Mouse (Mus musculus) urinary bladder, postnatal 14 days (tissue): Measurements from ENCODE around the gene Arid3a.

Source experiments
- DNase-seq: peaks from one replicate; pipeline ENCODE4 v3.0.0; 2021; ENCODE audit warnings: low spot score

The Arid3a gene

DNA sequence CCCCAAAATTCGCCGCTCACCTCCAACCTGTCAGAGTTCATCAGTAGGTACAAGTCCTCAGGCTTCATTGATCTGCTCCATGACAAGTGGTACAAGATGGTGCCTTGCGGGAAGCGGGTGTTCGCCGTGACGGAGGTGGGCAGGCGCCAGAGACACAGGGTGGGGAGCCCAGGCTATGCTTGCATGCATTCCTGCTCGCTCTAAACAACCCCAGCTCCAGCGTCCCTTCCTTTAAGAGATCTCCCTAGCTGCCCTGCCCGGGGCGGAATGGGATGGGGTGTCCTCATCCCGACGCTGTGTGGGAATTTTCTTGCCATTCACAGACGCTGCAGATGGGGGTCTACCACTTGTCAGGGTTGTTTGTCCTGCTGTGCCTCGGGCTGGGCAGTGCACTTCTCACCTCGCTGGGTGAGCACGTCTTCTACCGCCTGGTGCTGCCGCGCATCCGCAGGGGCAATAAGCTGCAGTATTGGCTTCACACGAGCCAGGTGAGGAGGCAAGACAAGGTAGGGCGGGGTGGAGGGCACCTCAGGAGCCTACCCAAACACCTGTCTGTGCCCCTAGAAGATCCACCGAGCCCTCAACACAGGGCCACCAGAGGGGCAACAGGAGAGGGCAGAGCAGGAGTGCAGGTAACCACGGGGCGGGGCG is 49.4 kb downstream of the Arid3a start:
- DNase-seq, result no peak

DNA sequence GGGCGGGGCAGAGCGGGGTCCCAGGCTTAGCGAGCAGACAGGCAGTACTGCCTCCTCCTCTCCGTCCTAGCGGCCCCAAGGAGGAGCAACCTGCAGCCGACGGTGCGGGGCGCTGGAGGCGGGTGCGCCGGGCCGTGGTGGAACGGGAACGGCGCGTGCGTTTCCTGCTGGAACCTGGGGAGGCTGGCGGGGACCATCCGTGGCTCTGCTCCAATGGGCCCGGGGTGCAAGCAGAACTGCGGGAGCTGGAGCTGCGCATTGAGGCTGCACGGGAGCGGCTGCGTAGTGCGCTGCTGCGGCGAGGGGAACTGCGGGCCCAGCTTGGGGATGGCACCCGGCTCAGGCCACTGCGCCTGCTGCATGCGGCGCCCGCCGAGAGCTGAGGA is 49.9 kb downstream of the Arid3a start:
- no peak for DNase-seq

DNA sequence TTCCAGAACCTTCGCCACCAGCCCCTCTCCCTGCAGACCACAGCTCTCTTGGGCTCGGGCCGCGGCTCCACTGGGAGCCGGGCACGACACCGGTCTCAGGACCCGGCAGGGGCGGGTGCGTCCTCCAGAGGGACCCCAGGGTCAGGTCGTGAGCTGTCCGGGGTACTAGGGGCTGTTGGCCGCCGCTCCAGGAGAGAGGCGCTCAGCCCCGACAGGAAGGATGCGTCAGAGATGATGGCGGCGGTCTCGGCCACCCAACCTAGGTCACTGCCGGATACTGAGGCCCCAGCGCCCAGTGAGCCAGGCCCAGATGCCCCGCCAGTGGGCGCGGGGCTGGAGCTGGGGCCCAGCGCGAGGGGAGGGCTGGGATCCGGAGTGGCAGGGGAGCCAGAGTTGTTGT is 50.5 kb downstream of the Arid3a start:
- DNase-seq, result no peak

DNA sequence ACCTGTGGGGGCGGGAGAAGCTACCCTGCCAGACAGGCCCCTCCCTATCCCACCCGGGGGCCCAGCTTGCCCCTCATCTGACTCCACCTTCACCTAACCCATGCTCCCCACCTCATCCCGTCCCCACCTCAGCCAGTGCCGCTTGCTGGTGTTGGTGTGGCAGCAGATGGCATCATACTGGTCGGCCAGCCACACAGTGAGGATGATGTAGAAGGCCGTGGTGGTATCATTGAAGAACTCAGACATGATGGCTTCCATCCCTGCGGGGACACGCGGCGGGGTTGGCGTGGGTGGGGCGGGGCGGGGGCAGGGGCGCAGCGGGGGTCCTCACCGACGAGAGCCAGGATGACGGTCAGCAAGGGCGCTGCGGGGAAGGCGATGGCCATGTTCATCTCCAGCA is 51.2 kb downstream of the Arid3a start:
- no peak for DNase-seq

DNA sequence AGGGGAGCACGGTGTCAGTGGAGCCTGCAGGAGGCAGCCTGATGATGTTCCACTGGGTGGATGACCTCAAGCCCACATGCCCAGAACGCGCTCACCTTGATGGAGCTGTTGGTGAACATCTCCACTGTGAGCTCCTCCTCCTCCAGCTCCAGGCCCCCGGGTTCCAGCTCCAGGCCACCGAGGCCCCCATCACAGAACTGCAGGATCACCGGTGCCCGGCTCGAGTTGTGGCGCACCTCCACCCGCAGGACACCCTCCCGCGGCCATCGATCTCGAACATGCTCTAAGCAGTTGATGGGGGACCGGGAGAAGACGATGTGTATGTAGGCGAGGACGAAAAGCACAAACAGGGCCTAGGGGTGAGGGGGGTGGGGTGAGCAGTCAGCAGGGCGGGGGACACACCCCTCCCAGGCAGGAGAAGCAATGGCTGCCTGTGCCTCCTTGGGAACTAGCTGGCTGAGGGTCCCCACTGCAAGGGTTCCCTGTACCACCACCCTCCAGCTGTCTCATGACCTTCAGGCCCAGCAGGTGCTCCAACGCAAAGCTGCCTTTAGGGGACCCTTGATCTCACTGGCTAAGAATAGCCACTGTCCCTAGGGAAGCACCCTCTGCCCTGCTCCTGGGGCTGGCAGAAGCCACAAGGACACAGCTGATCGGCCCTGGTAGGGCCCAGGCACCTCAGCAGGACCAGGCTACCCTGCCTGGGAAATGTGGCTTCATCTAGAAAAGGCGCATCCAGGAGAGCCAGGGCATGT is 52.7 kb downstream of the Arid3a start:
- DNase-seq, result no peak

DNA sequence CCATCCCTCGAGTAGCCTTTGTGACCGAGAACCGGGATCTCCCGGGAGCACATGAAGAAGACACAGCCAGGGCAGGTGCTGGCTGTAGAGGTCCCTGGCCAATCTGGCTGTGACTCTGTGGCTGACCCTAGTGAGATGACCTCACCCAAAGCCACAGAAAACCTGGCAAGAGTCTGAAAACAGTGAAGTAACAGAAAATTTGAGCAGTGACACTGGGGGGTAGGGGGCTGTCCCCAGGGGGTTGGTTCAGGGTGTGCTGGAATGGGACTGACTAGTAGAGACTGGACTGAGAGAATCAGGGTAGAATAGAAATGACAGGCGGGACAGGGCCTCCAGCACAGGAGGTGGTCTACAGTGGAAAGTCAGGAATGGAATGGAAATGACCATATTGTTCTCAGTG is 56.4 kb downstream of the Arid3a start:
- no peak for DNase-seq

DNA sequence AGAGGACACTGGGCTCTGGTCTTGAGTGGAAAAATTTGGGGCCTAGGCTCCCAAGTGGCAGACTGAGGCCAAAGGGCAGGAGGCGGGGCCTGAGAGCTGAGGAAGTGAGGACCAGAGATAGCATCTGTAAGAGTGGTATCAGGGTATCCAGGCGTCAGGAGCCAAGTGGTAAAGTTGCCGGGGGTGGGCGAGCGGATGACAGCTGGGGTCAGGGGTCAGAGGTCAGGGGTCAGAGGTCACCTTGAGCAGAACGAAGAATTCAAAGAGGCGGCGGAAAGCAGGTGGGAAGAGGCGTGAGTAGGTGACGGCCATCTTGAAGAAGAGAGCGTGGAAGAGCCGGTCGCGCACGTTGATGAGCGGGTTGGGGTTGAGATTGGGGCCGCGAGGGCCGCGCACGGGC is 56.8 kb downstream of the Arid3a start:
- DNase-seq, result peak; percentile 52

DNA sequence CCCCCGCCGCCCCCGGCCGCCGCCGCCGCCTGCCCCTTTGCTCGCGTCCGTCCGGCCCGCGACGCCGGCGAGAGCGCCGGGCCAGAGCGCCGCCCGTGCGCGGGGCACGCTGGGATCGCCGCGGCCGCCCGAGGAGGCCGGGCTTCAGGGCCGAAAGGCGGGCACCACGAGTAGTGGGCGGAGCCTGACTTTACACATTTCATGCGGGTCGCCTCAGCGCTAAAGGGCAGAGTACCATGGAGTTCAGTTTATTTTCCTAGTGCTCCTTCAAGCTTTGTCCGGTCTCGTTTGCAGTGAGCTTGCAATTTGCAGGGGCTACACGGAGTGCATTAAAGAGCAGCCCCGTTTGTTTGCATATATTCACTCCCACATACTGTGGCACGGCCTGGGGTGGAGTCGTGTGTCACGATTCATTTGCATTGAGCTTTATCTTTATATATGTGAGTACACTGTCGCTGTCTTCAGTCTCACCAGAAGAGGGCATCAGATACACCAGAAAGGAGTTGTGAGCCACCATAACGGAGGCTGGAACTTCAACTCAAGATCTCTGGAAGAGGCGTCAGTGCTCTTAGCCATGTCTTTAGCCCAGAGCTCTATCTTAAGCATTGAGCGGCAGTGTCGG is 57.5 kb downstream of the Arid3a start, which contains the start of gene Tmem259:
Gene Tmem259, minus strand, starts transcription at position 136 of the 622 bp plus-strand sequence.
- DNase-seq, result peak; percentile 87

DNA sequence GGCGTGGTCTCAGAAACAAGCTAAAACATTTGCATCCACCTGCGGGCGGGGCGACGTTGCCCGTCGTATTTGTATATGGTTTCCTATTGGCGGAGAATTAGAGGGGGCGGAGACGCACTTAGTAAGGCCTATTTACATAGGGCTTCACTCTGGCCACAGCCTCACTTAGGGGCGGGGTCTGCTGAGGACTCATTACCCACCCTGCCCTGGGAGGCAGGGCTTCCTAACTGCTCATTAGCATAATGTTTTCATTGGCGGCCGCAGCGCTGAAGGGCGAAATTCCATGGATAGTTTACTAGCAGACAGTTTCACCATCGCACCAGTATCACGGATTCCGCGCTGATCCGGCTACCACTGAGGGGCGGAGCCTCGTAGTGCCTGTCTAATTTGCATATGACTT is 58.0 kb downstream of the Arid3a start:
- peak; percentile 96 for DNase-seq

DNA sequence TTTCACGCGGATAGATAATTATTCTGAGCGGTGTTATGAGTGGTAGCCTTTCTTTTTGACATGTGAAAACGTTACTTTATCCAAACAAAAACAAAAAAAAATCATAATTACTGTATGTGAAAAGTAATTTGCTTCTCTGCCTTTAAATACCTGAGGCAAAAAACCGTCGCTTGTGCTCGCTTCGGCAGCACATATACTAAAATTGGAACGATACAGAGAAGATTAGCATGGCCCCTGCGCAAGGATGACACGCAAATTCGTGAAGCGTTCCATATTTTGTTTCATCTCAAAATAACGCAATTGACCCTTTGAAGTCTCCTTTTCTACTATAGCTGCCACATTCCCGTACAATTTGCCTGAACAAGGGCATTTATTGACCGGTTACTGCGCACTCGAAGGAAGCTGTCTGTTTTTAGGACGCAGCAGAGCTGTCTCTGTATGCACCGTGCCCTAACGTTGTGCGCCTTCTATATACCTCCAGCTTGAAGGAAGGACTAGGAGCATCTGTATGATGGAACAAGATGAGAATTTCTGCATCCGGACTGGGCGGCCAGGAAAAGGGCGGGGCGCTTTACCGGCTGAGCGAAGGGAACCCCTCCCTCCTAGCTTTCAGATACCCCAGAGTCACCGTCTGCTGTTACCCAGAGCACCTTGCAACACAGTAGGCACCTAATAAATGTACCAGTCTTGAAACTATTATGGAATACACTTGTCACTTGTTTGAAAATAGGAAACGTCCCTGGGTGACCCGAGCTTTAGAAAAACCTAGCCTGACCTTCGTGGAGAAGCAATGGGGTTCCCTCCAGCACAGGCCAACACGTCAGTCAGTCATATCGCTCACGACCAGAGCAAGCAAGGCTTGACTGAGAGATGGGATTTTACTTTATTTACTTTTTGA is 58.7 kb downstream of the Arid3a start:
- peak; percentile 65 for DNase-seq

DNA sequence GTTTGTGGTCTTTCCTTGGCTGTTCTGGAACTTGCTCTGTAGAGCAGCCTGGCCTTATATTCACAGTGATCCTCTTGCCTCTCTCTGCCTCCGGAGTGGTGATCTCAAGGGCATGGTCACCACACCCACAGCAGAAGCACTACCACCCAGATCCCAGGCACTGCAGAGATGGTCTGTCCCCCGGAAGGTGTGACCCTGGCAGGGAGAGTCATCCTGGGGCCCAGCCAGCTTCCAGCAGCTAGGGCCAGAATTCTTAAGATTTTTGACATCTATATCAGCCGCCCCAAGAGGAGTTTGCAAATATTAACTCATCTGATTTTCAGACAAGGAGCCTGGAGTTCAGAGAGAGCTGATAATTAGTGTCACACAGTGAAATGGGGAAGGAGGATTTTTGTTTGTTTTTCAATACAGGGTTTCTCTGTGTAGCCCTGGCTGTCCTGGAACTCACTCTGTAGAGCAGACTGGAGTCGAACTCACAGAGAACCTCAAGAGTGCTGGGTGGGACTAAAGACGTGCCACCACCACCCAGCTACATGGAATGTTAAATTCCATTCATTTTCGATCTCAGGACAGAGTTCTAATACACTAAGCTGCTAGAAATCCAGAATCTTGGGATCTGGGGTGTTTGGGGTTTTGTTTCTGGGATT is 59.5 kb downstream of the Arid3a start:
- peak; percentile 55 for DNase-seq

DNA sequence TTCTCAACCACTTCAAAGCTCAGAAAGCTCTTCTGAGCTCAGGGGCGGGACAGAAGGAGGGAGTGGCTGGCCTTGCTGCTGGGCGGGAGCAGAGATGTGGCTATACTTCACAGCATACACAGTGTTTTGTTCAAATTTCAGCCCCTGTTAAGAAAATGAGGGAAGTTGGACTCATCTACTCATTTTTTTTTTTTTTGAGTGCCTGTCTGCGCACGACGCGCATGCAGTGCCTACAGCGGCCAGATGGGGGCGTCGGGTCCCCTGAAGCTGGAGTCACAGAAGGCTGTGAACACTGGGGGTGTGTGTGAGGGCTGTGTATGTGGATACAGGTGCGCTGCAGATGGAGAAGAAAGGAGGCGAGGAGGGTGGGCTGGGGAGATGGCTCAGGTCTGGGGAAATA is 60.1 kb downstream of the Arid3a start:
- DNase-seq, result peak; percentile 89

DNA sequence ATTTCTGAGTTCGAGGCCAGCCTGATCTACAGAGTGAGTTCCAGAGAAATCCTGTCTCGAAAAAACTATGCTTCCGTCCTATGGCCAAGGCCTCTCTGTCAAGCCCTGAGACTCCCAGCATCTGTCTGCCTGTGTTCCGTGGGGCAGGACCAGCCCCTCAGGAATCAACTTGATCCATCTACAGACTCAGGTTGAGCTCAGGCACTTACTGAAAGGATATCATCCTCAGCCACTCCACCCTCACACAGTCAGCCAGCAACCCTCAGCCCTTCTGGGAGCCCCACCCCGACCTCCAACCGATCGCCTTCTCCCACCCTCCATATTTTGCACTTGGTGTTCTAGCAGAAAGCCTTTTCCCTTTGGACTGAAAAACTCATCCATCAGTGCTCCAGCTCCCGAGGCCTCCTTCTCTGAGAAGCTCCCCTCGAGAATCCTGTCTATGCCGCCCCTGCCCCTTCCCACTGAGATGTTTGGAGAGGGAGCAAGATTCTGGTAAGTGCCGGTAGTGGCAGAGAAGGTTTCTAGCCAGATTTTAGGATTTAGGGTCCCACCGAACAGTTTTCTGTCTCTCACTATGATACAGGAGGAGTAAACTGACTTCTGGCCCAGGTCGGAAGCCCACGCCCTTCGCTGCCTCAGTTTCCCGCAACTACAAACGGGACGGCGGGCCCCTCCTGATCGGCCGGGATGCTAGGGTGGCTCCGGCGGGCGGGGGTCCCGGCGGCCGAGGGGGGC is 61.1 kb downstream of the Arid3a start:
- no peak for DNase-seq

DNA sequence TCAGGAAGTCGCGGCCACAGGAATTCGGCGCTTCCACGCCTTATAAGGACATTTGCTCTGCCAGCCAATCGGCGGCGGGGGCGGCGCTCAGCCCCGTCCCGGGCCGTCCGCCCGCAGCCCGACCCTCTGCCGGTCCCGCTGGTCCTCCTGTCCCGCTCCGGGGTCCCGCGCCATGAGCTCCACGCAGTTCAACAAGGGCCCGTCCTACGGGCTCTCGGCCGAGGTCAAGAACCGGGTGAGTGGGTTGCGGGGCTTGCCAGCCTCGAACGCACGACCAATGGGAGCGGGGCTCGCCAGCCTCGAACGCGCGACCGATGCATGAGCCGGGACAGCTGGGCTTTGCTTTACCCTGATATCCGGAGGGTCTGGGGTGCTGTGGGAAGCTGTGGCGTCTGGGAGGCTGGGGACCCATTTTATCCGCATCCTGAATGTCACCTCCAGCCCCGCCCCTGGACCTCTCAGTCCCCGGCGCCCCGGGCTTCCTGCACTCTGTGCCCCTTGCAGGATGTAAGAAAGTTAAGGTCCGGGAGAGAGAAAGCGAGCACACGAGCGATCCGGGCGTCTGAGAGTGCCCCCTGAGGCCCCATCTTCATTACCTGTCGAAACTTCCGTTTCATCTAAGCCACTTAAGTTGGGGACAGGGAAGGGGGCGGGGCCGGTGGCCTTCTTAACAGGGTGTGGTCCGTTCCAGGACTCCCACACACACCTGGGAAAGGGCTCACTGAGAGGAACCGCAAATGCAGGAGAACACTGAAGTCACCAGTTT is 61.8 kb downstream of the Arid3a start, which contains the start of gene Cnn2:
Gene Cnn2, plus strand, starts transcription at position 79 of the 766 bp plus-strand sequence.
- peak; percentile 68 for DNase-seq

DNA sequence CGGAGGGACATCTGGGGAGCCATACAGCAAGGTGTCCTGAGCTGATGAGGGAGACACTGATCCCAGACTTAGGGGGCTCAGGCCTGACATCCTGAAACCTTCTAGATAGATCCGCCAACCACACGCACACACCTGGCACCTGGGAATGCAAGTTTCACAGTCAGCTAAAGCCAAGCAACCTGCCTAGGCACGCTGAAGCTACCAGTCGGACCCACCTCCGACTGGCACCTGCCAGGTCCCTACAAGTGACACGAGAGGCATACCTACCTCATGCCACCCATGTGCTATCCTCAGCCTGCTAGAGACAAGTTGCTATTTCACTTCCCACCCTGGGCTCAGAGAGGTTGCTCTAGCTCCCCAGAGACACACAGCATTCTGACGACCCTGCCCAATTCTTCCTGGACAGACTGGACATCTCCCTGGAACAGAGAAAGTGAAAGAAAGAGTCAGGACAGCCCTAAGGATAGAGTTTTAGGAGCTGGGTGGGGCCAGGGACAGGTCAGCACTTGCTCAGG is 62.5 kb downstream of the Arid3a start:
- DNase-seq, result no peak

DNA sequence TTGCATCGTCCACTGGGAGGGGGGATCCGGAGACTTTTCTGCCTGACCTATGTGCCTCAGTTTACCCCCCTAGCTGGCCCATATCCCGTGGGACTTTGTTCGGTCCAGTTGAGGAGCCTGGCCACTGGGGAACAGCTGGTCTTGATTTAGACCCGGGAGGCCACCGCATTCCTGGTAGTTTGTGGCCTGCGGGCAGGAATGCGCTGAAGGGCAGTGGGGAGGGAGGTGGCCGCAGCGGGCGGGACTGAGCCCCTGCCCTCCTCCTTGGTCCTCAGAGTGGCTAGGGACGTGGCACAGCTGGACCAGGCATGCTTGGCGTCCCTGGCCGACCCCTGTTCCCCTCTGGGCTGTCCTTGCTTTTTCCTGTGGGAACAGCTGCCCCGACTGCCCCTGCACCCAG is 63.0 kb downstream of the Arid3a start:
- DNase-seq, result no peak

DNA sequence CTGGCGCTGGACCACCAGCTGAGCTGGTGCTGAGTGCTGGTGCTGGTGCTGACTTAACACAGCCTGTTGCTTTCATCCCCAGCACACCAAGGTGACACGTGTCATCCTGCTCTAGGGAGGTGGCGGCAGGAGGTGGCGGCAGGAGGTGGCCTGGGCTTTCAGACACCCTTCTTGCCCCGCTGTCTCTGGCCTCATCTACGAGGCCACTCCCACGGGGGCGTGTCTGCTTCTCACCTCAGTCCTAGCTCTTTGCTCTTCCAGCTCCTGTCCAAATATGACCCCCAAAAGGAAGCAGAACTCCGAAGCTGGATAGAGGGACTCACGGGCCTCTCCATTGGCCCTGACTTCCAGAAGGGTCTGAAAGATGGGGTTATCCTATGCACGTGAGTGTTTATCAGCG is 64.3 kb downstream of the Arid3a start:
- no peak for DNase-seq

DNA sequence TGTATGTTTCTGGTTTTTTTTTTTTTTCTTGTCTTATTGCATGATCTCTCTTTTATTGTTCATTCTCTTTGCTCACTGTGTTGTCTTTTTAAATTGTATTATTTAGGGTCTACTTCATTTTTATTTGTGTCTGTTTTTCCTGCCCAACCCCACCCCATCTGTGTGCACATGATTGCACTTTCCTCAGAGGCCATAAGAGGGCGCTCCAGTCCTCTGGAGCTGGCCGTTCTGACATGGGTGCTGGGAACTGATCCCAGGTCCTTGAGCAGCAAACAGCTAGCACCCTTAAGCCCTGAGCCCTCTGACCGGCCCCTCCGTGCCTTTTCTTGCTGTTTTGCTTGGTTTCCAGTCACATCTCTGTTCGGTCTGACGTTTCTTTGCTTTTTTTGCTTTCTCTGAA is 64.7 kb downstream of the Arid3a start:
- no peak for DNase-seq

DNA sequence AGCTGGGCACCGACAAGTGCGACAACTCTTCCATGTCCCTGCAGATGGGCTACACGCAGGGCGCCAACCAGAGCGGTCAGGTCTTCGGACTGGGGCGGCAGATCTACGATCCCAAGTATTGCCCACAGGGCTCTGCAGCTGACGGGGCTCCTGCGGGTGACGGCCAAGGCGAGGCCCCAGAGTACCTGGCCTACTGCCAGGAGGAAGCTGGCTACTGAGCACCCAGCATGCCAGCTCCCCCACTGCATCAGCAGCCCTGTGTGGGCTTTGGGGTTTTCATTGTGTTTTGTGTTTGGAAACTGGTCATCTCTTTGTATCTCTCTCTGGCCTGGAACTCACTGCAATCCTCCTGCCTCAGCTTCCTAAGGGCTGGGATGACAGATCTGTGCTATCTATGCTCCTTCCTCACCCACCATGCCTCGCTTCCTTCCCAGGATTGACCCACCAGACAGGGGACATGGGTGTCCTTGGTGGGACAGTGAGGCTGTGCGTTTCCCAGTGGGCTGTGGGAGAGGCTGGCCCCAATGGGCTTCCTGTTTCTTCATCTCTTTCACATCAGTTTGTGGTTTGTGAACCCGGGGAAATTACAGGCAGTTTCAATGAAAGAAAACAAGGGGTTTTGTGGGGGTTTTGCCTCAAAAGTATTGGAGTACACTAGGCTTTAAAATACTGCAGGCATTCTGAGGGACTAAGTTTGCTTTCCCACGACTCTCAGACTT is 67.7 kb downstream of the Arid3a start:
- DNase-seq, result peak; percentile 61
